Mouse (Mus musculus) ovary, adult 18-20 months (tissue): ENCODE measurements around the gene Gse1.

Source experiments
- DNase-seq: peaks from one replicate; pipeline ENCODE4 v3.0.0; 2022; ENCODE audit warnings: low spot score, mixed read lengths

The Gse1 gene

DNA sequence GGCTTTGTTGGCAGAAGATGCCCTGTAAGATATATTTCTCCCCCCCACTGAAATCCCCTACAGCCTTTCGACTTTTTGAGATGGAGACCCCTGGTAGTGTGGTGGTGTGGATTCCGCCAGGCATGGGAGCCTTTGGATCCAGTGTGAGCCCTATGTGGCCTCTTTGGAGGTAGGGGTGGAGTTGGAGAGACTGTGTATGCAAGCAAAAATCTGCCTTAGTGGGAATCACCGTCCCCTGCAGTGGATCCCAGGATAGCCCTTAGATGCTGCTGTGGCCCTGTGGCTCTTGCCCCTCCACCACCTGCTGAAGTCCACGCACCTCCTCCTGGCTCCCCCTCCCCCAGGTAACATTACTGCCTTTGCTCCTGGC lies 196.6 kb downstream of the Gse1 start:
- no peak for DNase-seq

DNA sequence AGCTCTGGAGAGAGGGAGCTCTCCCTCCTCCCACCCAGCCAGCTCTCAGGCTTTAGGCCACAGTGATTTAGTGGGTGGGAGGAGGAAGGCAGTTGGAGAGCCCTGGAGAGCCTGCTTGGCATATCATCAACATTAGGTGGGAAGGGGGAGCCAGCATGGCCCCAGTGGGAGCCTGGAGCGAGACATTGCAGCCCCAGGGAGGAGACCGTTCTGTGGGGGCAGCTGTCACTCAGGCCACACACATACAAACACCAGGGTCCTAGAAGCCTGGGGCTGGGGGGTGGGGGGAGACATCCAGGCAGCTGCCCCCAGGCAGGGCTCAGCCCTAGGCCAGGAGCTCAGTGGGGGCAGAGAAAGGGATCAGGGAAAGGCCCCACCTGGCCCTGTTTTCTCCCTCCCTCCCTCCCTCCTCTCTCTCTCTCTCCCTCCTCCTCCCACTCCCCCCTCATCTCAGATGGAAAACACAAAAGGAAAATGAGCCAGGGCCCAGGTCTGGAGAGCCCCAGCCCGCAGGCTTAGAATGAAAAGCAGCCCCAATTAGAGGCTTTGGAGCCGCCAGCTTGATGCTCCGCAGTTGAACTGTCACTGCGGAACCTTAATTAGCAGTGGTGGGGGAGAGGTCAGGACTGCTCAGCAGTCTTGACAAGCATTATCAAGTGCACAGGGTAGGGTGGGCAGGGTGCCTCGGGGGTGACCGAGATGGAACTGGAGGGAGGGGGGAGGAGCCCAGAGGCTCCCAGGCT lies 197.1 kb downstream of the Gse1 start:
- DNase-seq, result no peak

DNA sequence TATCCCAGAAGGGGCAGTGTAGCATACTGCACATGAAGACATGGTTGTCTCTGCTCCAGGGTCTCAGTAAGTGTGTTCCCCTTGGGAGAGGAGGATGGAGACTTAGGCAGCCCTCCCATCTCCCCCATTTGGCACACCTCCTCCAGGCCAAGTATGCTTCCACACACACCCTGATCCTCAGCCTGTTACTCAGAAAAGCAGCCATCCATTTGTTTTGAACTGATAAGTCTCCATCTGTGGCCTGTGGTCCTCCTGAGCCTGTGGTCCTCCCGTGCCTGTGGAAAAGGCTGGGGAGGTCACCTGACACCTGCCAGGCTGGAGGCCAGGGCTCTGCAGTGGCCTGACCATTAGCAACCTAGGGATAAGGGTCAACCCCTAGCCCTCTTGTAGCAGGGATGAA lies 197.8 kb downstream of the Gse1 start:
- DNase-seq, result no peak

DNA sequence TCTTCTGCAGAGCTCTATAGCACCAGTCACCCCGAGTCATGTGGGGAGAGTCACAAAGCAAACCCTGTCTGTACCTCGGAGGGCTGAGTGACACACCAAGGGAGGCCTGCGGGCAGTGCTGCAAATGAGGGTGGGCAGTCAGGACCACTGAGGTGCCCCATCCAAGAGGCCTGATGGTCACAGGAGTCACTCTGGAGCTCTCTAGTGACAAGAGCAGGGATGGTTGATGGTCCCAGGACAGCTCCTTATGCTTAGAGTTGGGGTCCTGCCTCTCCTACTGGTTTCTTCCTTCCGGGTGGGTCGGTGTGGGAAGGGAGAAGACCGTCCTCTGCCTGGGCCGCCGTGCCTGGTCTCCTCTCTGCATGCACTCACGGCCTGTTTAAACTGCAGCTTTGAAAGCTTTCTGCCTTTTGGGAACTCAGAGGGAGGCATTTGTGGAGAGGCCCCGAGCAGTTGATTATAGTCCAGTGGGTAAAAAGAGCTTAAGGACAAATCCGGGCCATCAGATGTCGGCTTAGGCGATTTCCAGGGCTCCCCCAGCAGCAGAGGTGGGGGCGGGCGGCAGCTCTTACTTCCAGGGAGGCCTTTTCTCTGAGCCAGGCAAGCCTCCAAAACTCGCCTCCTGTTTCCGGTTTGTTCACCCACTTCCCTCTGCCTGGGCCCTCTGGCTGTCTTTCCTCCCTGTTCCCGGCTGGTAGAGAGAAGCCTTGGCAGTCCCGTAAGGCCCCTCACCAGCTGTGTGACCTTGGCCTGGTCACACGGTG lies 198.5 kb downstream of the Gse1 start:
- DNase-seq, result no peak

DNA sequence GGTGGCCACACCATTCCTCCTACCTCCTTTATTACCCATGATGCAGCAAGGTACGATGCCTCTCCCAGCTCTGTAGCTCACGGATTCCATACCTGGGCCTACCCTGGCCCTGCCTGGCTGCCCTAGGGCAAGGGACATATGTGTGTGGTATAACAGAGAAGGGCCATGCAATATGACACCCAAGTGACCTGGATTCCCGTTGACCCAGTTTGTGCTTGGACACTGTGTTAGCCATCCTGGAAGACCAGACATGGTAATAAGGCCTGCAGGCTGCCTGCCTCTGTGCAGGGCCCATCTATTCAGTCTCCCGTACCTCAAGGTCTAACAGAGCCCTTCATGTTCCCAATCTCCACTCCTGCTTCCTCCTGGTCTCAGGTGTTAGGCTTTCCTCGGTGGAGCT lies 200.2 kb downstream of the Gse1 start:
- DNase-seq, result no peak

DNA sequence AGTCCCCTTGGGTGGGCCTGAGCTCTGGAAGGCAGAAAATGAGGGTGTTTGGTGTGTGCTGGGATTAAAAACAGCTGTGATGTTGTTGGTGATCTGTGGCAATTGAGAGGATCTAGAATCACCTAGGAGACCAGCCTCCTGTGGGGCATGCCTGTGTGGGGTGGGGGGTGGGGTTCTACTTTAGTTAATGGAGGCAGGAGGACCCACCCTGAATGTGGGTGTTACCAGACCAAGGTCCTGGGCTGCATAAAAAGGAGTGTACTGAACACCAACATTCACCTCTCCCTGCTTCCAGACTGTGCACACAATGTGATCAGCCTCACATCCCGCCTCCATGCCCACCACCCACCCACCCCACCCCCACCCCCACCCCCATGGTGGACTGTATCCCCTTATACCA lies 200.9 kb downstream of the Gse1 start:
- DNase-seq, result no peak

DNA sequence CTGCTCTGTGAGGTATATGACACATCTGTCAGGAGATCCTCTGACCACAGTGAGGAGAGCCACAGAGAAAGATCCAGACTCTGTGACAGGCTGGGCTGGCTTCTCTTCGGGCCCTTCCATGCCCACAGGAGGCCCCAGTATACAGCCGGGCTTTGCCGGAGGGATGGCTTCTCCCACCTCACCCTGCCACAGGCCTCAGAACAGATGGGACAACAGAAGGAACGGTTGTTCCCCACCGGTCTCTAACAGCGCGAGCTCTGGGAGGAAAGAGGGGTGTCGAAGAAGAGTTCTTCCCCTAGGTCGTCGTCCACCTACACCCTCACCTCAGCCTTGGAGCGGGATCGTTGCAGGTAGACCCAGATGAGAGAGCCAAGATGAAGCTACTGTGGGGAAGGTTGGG lies 202.8 kb downstream of the Gse1 start:
- DNase-seq, result no peak

DNA sequence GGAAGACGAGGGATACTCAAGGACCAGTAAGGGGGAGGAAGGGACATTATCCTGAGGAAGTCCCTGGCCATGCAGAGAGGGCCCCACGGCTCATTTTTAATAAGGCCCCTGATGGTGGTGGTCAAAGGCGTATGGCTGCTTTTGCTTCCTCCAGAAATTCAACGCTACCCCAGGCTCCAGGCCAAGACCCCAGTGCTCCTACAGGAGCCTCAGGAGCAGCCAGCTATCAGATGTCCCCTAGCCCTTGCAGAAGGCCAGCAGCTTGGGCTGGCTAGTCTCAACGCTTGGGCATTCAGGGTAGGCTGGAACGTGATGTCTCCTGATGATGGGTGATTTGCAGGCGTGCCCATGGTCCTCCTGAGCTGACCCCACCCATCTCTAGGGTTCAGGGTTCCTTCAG lies 204.2 kb downstream of the Gse1 start:
- no peak for DNase-seq

DNA sequence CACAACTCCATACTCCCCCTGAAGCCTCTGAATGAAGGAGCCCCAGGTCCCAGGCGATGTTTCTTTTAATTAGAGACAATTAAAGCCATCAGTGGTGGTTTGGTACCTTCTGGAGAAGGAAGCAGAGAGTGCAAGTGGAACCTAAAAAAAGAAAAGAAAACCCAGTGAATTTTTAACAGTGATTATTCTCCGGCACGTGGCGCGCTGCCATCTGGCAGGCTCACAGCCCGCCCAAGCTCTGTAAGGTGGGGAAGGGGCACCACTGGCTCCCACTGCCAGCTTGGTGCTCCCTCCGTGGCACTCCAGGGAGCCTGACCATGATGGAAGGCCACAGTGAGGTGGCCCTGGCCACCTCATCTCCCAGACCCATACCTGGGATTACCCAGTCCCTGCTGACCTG lies 204.9 kb downstream of the Gse1 start:
- DNase-seq, result no peak

DNA sequence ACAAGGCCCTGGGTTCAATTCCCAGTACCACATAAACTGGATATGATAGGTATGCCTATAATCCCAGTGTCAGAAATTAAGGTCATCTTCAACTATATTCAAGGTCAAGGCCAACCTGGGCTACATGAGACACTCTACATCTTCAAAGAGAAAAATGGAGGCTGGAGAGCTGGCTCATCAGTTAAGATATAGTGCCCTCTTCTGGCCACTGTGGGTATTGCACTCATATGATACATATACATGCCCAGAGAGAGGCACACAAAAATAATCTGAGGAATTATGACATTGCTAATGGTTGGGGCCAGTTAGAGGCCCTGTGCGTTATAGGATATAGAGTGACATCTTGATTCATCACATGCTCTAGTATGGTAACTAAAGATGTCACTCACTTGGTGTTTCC lies 205.5 kb downstream of the Gse1 start:
- DNase-seq, result no peak

DNA sequence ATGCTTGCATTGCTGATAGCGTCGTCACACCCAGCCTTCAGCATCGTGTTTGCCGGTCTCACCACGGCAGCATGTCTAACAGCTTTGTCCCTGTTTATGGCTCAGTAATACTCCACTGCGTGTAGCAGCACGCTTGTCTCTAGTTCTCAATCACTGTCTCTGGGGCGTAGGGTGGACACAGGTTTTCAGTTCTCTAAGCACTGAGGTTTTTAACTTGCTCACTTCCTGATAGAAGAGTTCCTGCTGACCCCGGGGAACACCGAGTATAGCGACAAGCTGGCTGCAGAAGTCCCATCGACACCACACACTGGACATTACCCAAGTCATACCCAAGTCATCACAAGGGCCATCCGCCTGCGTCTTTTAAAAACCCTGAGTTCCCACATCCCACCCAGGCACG lies 207.5 kb downstream of the Gse1 start:
- no peak for DNase-seq

DNA sequence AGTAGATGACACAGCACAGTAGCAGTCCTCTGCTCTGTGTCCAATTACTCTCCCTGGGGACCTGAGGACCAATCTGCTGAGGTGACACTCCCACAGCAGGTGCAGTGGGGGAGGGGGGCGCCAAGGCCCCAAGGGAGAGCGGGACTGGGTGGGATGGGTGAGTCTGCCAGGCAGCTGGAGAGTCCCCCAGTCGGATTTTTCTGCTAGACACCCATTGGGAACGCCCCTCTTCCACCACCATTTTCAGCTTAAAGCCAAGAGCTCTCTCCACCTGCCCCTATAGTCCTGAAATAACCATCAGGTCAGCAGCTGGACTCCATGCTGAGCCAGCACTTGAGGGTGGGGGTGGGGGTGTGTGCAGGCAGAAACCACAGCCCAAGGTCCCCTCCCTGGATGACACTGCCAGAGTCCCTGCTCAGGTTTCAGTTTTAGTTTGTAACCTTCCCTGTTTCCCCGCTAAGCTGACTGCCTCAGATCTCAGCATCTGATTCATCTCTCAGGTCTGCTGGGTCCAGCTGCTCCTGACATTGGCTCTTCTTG lies 208.3 kb downstream of the Gse1 start:
- DNase-seq, result no peak

DNA sequence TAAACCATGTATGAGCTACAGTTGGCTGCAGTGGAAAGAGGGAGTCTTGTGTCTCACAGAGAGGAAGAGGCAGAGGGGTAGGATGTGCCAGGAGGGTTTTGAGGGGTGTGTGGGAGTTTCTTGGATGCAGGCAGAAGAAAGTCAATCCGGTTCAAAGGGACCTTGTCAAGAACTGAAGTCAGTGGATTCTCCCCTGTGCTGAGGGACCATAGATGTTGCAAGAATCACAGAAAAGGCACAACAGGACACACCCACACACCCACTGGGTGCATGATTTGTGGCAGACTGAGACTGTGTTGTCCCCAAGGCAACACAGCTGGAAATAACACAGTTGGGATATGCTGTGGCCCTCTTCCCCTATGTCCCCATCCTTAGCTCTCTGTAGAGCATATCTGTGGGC lies 209.0 kb downstream of the Gse1 start:
- no peak for DNase-seq

DNA sequence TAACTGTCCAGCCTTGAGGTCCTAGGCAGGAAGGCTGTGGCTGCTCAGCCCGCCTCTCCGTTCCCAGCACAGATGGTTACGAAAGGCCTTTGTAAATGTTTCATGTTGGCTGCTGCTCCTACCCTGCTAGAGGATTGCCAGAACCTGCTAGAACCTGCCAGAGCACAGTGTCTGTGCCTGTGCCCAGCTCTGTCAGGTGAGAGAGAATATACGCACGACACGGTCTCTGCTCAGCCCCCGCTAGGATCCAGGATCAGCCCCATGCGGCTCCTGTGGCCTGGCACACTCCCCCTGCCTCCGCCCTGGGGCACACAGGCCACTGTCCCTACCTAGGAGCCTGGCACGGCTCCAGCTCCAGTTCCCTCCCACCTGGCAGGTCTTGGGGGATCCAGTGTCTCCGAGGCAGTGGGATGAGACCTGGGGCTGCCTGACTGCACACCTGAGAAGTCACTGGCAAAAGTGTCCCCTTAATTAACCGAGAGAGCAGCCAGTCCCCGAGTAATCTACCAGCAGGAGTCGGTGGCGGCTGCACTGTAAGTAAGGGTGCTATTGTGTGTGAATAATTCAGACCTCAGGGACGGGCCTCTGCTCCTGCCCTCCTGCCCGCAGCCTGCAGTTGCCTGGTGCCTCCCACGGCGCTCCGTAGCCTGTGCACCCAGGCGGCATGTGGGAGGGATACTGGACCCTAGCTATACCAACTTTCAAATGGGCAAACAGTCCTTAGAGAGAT lies 209.6 kb downstream of the Gse1 start:
- DNase-seq, result no peak

DNA sequence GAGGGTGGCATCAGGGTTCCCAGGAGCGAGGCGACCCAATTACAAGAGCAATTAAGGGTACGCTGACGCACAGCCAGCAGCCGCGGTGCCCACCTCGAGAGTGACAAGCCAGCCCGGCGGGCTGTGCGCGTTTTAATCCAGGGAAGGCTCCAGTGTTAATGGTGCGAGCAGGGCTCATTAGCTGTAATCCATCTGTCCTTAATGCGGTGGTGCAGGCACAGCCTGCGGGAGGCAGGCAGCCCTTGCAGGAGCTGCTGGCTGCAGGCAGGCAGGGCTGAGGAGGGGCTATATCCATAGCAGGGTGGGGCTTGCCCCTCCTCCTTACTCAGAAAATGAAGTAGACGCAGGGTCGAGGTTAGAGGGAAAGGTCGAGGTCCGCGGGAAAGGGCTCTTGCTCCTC lies 211.1 kb downstream of the Gse1 start:
- DNase-seq, result no peak

DNA sequence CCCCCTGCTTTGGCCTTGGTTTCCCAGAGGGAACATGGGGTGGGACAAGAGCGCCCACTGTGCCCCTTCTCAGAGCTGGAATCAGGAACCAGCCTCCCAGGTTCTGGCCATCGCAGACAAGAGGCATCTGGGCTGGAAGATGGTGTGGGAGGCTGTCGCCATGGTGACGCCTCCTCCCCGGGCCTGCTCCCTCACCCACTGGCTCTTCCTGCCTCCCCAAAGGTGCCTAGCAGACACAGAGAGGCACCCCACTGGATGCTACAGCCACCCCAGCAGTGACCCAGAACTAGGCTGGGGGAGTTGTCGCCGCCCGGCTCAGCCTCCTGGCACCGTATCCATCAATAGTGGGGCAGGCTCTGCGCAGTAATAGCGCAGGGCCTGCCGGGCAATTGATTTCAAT lies 212.5 kb downstream of the Gse1 start:
- DNase-seq, result no peak

DNA sequence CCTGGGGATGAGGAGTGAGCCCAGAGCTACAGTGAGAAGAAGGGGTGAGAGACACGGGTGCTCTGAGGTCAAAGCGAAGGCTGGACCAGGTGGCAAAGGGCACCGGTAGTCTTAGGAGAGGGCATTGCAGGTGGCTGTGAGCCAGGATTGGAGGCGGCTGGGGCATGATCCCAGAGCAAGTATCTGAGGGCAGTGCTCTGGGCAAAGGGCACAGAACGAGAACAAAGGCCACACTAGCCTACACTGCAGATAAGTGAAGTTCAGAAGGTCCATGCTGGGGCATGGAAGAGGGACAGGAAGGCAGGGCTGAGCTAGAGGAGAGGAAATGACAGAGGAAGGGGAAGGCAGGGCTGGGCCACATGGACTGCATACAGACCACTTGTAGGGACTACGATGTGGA lies 213.4 kb downstream of the Gse1 start:
- DNase-seq, result no peak

DNA sequence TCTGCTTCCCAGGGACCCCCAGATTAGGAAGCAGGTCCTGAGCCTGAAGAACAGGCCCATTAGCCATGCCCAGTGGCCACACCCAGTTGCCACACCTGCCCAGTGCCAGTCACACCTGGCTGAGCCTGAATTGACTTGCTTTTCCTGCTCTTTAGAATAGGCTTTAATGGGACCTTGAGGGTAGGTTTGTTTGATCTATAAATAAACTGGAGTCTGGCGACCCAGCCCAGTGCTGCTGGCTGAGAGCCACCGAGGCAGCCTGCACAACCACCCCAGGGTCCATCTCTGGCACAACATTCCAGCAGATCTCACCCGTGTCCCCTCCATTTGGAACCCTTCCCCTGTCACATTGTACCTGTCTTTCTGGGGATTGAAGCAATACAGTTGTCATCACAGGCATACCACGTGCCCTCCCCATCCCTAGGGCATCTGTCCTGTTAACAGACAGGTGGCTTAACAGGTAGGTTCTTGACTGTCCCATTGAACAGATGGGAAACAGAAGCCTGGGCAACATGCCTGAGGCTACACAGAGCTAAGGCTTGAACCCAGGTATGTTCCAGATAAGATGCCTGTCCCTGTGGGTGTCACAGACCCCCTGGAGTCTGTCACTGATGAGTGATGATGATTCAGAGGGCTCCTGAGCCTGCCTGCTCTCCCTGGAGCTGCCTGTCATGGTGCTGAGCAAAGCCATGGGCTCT lies 214.2 kb downstream of the Gse1 start:
- DNase-seq, result no peak

DNA sequence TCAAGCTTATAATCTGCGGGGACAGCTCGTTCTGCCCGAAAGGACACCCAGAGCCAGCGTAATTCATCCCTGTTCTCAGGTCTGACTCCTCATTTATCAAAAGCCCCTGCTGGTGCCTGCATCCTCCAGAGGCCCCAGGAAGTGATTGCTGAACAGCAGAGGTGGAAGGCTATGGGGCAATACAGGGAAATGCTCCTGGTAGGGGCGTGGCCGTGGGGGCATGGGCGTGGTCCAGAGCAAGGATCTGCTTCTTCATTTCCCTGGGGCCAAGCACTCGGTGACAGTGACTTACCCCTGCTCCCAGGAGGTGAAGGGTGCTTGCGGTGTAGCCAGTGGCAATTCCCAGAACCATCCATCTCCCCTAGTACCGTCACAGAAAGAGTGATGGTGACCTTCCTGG lies 217.0 kb downstream of the Gse1 start:
- no peak for DNase-seq

DNA sequence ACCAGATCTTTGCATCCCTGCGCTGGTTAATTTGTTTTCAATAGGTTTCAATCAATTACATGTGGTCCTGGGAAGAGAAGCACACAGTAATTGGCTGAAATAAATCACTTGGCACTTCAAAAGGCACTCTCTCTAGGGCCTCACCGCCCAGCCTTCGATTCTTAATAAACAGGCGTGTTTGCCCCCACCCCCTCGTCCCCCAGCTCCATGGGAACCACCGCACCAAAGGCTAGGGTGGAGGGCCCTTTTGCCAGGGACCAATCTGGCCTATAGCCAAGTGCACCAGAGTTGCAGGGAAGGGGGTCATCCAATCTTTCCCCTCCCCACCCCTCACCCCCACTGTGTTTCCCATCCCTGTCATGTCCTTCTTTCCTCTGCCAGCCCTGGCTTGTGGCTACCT lies 219.9 kb downstream of the Gse1 start:
- DNase-seq, result no peak

DNA sequence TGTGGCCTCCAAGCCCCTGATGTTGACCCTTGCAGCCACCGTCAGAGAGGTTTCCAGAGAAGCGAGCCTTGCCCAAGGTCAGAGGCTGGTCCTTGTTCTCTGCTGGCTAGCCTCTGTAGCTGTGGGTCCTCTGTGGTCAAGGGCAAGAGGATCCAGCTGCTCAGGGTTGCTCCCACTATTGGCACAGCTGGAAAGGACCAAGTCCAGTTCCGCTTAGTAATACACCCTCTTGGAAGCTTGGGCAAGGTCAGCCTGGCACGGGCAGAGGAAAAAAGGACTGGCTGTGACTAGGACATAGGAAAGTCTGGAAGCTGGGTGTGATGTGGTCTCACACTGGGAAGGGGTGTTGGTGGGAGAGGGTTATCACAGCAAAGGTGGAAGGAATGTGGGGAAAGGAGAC lies 220.9 kb downstream of the Gse1 start:
- peak; percentile 51 for DNase-seq

DNA sequence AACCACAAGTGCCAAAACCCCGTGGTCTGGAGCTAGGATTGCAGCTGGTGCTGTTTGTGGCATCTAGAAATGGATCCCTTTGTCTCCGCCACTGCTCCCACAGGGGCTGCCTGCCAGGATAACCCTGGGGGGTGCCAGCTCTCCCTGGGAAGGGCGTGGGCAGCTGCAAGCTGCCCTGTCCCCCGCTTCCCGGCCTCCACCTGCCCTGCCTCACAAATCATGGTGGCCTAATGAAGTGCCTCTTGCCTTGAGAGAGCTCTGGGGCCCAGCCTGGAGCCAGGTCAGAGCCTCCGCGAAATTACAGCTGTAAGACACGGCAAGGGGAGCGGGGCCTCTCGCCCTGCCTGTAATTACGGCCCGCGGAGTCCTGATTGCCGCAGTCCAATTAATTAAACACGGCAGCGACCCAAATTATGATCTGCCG lies 221.4 kb downstream of the Gse1 start:
- no peak for DNase-seq
